Mouse (Mus musculus) cortical plate, adult 2 months (tissue): ENCODE measurements around the gene Ptger4.

Source experiments
- CTCF ChIP-seq: fragments of 200-500 bp; IDR thresholded peaks from 2 replicates; pipeline ENCODE4 v1.5.1; 2011; ENCODE audit warnings: mild to moderate bottlenecking, control low read depth, low read length; ENCODE audit not compliant: insufficient read depth; ENCODE audit errors: extremely low read depth
- POLR2A ChIP-seq: fragments of 200-500 bp; IDR thresholded peaks from 2 replicates; pipeline ENCODE4 v1.6.1; 2011; ENCODE audit warnings: mild to moderate bottlenecking, low read length, control low read depth; ENCODE audit not compliant: insufficient read depth; ENCODE audit errors: extremely low read depth

DNA sequence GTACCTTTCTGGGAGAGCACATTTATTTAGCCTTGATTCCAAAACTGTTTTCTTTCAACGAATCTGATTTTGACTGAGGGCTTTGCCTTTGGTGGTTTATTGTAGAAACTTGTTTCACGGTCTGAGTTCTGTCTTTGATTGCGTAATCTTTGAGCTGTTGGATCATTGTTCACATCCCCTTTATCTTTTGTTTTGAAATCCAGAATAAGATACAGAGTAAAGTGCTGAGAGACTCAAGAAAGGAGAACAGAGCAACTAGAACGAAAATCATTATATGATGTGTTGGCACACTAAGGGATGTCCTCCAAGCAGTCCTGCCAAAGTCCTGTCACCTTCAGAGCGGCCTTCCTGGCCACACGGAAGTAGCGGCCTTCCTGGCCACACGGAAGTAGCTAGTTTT lies 44.4 kb upstream of the Ptger4 start:
- no peak for TF ChIP-seq CTCF
- no peak for TF ChIP-seq POLR2A
